Mouse (Mus musculus) midbrain, postnatal 0 days (tissue): ENCODE results near the gene Cnnm3. TPM values are rescaled to one million over a fixed set of nuclear protein-coding genes. Genes with fewer than 3 reads are reported as not detected.
A peak's percentile ranks its signal among the peaks of the same experiment; 100 is the strongest.

Experiments used
- ATAC-seq: fragments of 200-750 bp; cut with Nextera tagmentation; 2 replicates; pipeline ENCODE4 v1.8.0; 2017; ENCODE audit warnings: moderate number of reproducible peaks, mild to moderate bottlenecking, moderate TSS enrichment, moderate library complexity; ENCODE audit not compliant: low FRiP score
- DNase-seq: peaks from one replicate; pipeline ENCODE4 v3.0.0-alpha.2; 2015; ENCODE audit warnings: low spot score
- H3K27ac ChIP-seq: fragments of 300-500 bp; sonication (generic); 2 replicates; pipeline ENCODE4 v1.5.1; 2014; ENCODE audit warnings: low read depth, mild to moderate bottlenecking, low read length, mixed read lengths
- H3K27me3 ChIP-seq: fragments of 300-500 bp; sonication (generic); 2 replicates; pipeline ENCODE4 v1.6.1; 2014; ENCODE audit warnings: low read length, control low read depth, mixed read lengths; ENCODE audit not compliant: insufficient read depth
- H3K36me3 ChIP-seq: fragments of 300-500 bp; sonication (generic); 2 replicates; pipeline ENCODE4 v1.6.1; 2014; ENCODE audit warnings: low read length, control low read depth, mixed read lengths; ENCODE audit not compliant: insufficient read depth
- H3K4me1 ChIP-seq: fragments of 300-500 bp; sonication (generic); 2 replicates; pipeline ENCODE4 v1.6.1; 2014; ENCODE audit warnings: mild to moderate bottlenecking, control low read depth, antibody characterized with exemption, low read length, mixed read lengths; ENCODE audit not compliant: insufficient read depth
- H3K4me2 ChIP-seq: fragments of 300-500 bp; sonication (generic); 2 replicates; pipeline ENCODE4 v1.6.1; 2014; ENCODE audit warnings: low read depth, mild to moderate bottlenecking, low read length, mixed read lengths; ENCODE audit not compliant: poor library complexity, severe bottlenecking
- H3K4me3 ChIP-seq: fragments of 300-500 bp; sonication (generic); 2 replicates; pipeline ENCODE4 v1.5.1; 2014; ENCODE audit warnings: low read depth, mild to moderate bottlenecking, low read length, moderate library complexity
- H3K9ac ChIP-seq: fragments of 300-500 bp; sonication (generic); replicated peaks from 2 replicates; pipeline ENCODE4 v1.6.1; 2014; ENCODE audit warnings: mild to moderate bottlenecking, low read length, moderate library complexity, mixed read lengths; ENCODE audit not compliant: poor library complexity, severe bottlenecking
- H3K9me3 ChIP-seq: fragments of 300-500 bp; sonication (generic); 2 replicates; pipeline ENCODE4 v1.6.1; 2016; ENCODE audit warnings: low read length, control low read depth
- CTCF ChIP-seq: IDR thresholded peaks from 2 replicates; pipeline ENCODE4 v1.5.1; 2016; ENCODE audit warnings: antibody characterized with exemption, mild to moderate bottlenecking
- WGBS: fragments of 180-500 bp; shearing (Covaris S2); extraction: QIAGEN DNeasy Blood & Tissue Kit; methylation state at CpG from one replicate; pipeline ENCODE4 v1.1.7; 2014; 5-methylcytosine and 5-hydroxymethylcytosine counted together
- polyA plus RNA-seq: library from polyadenylated mRNA; unstranded; fragments of >200 nt; fragmentation: Nextera tagmentation; extraction: Ambion mirVana; gene quantifications from 2 replicates; pipeline ENCODE4 v1.2.1, GENCODE M21; 2015
- total RNA-seq: library from RNA; depleted of rRNA; stranded (reverse); fragments of >200 nt; gene quantifications from 2 replicates; pipeline ENCODE4 v1.2.3, GENCODE M21; 2014

Gene Cnnm3
- total and polyA plus RNA-seq, 2 experiments from 2014 or later = 5.2 to 32.9 TPM

GRCm38 (mm10) chr1:36472106-36472440 lies 39.6 kb upstream of the Cnnm3 start:
- Histone ChIP-seq H3K9me3 (no peaks in the 10 kb centered on the region), H3K27ac (no peak overlapping the region), H3K27me3 (no peaks in the 10 kb centered on the region), H3K4me3 (peak overlapping the region; percentile 69), H3K4me1 (peaks cover 31% of the 10 kb centered on the region), H3K36me3 (no peaks in the 10 kb centered on the region), H3K9ac (peak overlapping the region; percentile 71), H3K4me2 (peak overlapping the region; percentile 65)
- DNase-seq (no peak), ATAC-seq (no peak; the same call in 1 of the 2 replicates)
- WGBS = 14% methylated on average over 18 of the region's 18 CpGs
- no peak for TF ChIP-seq CTCF

DNA sequence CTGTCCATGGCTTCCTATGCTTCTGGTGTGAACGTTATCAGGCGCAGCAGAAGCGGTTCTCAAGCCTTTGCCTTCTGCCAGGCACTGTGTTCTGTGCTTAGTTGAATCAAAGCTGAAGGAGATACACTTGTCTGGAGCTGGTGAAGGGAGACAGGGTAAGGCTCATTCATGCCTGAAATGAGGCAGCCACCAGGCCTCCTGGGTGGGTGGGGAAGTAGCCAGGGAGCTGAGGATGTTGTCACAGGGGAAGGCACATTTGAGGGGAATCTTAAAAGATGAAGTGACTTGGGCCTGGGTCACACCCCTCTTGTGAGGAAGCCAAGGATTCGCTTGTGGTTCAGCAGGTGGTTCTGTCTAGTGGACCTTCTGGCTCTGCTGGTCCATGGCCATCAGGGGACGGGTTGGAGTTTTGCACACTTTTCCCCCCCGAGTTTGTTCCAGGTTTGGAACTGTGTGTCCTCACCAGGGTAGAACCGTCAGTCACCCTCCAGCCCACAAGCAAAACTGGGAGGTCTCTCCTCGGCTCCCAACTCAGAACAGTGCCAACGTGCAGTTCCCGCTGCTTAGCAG lies 38.4 kb upstream of the Cnnm3 start:
- Histone ChIP-seq H3K9ac (no peak overlapping the region), H3K4me2 (peak overlapping the region; percentile 65), H3K9me3 (no peaks in the 10 kb centered on the region), H3K27ac (no peak overlapping the region), H3K4me3 (peak overlapping the region; percentile 69; the same call in 1 of the 2 replicates), H3K4me1 (peaks cover 31% of the 10 kb centered on the region), H3K27me3 (no peaks in the 10 kb centered on the region), H3K36me3 (no peaks in the 10 kb centered on the region)
- DNase-seq (no peak), ATAC-seq (no peak)
- no peak for TF ChIP-seq CTCF
- 73% methylated on average over 10 of the region's 10 CpGs for WGBS

DNA sequence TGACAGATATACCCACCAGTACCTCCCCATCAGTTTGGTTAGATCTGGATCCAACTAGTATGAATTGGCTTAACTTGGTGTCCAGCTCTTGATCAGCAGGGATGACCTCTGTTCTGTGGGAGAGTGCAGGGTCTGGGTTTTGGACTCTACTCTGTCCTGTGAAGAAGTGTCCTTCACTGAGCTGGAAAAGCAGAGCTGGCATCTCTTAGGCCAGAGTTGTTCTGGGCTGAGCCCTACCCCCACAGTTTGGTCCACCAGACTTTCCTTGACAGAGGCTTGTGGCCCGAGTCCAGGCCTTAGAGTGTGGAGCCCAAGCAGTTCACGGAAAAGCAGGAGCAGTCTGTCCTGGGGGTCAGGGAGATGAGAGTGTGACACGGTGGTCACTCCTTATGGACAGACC lies 37.0 kb upstream of the Cnnm3 start:
- DNase-seq (no peak), ATAC-seq (no peak)
- H3K36me3 ChIP-seq = no peaks in the 10 kb centered on the region
- H3K4me2 ChIP-seq = peak overlapping the region; percentile 65
- peaks cover 31% of the 10 kb centered on the region for H3K4me1 ChIP-seq
- no peak for TF ChIP-seq CTCF
- H3K27ac ChIP-seq = no peak overlapping the region
- H3K27me3 ChIP-seq = no peaks in the 10 kb centered on the region
- no peak overlapping the region; the same call in 1 of the 2 replicates for H3K9ac ChIP-seq
- H3K9me3 ChIP-seq = no peaks in the 10 kb centered on the region
- WGBS = 50% methylated on average over 3 of the region's 3 CpGs
- H3K4me3 ChIP-seq = no peak overlapping the region

DNA sequence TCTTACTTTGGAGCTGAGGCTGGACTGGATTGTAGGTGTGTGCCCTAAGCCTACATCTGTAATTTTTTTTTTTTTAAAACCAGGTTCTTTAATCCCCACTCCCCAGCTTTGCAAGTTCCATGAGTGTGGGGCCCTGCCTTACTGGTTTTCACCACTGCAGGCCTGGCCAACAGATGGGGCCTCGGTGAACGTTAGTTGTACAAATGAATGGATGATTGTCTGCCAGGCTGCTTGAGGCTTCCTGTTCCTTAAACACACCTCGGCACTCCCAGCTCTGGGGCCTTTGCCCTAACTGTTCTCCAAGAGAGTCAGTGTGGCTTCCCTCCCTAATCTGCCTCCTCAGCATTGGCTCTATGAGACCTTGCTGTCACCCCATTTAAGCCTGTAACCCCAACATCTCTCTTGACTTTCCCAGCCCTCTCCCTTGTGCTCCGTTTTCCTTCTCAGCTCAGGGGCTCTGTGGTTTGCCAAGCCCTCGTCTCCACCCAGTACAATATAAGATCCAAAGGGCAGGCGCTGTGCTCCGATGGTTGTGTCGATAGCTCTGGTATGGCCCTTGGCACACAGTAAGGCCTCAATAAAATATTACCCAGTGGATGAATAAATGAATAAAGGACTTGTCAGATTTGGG lies 36.1 kb upstream of the Cnnm3 start:
- 44% methylated on average over 8 of the region's 8 CpGs for WGBS
- H3K9me3 ChIP-seq = no peaks in the 10 kb centered on the region
- H3K4me1 ChIP-seq = peaks cover 31% of the 10 kb centered on the region
- no peak overlapping the region for H3K27ac ChIP-seq
- no peak for TF ChIP-seq CTCF
- H3K9ac ChIP-seq = peak overlapping the region; percentile 39; the same call in 1 of the 2 replicates
- ATAC-seq (no peak), DNase-seq (no peak)
- H3K4me2 ChIP-seq = peak overlapping the region; percentile 65
- H3K36me3 ChIP-seq = no peaks in the 10 kb centered on the region
- H3K4me3 ChIP-seq = peak overlapping the region; percentile 9
- H3K27me3 ChIP-seq = no peaks in the 10 kb centered on the region

DNA sequence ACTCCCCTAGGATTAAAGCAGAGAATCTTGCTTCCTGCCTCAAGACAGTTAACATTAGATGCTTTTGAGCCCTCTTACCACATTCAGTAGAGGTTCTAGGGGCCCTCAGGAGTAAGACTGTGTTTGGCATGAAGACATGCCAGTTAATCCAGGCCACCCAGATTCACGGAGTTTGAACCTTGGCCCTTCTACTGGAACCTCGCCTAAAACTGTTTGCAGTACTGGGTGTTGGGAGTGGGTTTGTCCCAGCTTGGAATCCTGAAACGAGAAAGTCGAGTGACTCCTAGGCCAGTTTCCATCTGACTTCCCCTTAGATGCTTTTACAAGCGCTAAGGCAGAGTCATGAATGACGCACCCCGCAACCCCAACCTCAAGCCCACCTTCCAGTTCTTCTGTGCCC lies 35.2 kb upstream of the Cnnm3 start:
- ATAC-seq = no peak
- Histone ChIP-seq H3K9me3 (no peaks in the 10 kb centered on the region), H3K4me1 (peaks cover 31% of the 10 kb centered on the region), H3K27me3 (no peaks in the 10 kb centered on the region), H3K36me3 (no peaks in the 10 kb centered on the region), H3K9ac (no peak overlapping the region), H3K27ac (no peak overlapping the region), H3K4me3 (no peak overlapping the region), H3K4me2 (peak overlapping the region; percentile 65; the same call in 1 of the 2 replicates)
- no peak for TF ChIP-seq CTCF
- 84% methylated on average over 7 of the region's 7 CpGs for WGBS
- no peak for DNase-seq

GRCm38 (mm10) chr1:36478343-36478795 lies 33.3 kb upstream of the Cnnm3 start:
- no peak for TF ChIP-seq CTCF
- Histone ChIP-seq H3K4me1 (peaks cover 23% of the 10 kb centered on the region), H3K9ac (no peak overlapping the region), H3K4me3 (no peak overlapping the region), H3K4me2 (no peak overlapping the region), H3K27me3 (no peaks in the 10 kb centered on the region), H3K36me3 (no peaks in the 10 kb centered on the region), H3K9me3 (no peaks in the 10 kb centered on the region), H3K27ac (no peak overlapping the region)
- ATAC-seq = no peak
- DNase-seq = peak; percentile 52
- 41% methylated on average over 2 of the region's 2 CpGs for WGBS
